Mouse (Mus musculus): ENCODE data around the gene Crim1. TPM values are rescaled to one million over a fixed set of nuclear protein-coding genes. Genes with fewer than 3 reads are reported as not detected.

Crim1 gene
- polyA plus RNA-seq, 1 experiment from 2014 or later, result 11.9 TPM

DNA sequence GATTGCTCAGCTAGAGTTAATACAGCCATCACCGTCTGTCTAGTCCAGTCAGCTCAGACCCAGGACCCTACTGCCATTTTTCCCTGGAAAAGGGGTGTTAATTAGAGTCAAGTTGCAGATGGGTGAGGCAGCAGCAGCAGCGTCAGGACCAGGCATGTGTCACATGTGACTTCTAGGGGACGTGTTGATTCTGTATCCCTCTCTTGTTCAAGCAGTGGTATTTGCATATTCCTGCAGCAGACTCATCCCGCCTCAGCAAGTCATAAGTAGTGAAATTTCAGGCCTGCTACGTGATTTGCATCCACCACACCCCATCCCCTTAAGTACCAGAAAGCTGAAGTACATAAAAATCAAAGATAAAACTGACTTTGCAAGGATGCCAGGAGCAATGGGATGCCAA lies 113.6 kb downstream of the Crim1 start:
- H3K4me2 ChIP-seq (ENCODE audit: low read length), result no peak overlapping the region
- no peak overlapping the region for H3K4me3 ChIP-seq (ENCODE audit: low read depth, low read length)
- 61% methylated on average over 5 of the region's 5 CpGs for WGBS
- no peak overlapping the region for H3K27ac ChIP-seq (ENCODE audit: low read length)
- ATAC-seq, result peak; percentile 27
- peaks cover 4% of the 10 kb centered on the region for H3K36me3 ChIP-seq (ENCODE audit: control insufficient read depth, insufficient read depth, low read length)
- H3K9me3 ChIP-seq (replicated peaks; ENCODE audit: control insufficient read depth, low read length, poor library complexity, severe bottlenecking), result no peaks in the 10 kb centered on the region
- H3K27me3 ChIP-seq (ENCODE audit: control insufficient read depth, insufficient read depth, low read depth, low read length), result no peaks in the 10 kb centered on the region
- no peak overlapping the region for H3K9ac ChIP-seq (ENCODE audit: low read depth, low read length)
- H3K4me1 ChIP-seq (ENCODE audit: control insufficient read depth, insufficient read depth, low read length), result no peaks in the 10 kb centered on the region

DNA sequence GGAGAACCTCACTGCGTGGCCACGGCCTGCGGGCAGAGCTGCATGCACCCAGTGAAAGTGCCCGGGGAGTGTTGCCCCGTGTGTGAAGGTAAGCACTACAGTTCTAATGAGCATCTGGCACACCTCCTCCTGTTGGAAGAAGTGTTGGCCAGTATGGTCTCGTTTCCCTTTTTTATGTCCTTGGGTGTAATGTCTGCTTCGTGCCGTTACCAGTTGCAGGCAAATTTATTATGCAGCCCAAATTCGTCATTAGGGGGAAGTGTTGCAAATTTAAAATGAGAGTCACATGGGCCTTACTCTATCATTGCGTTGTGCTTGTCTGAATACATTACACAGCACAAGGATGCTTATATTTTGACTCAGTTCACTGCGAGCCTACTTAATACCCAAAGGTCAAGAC lies 115.6 kb downstream of the Crim1 start:
- no peak overlapping the region for H3K4me3 ChIP-seq (ENCODE audit: low read depth, low read length)
- ATAC-seq, result no peak
- WGBS, result 91% methylated on average over 11 of the region's 11 CpGs

DNA sequence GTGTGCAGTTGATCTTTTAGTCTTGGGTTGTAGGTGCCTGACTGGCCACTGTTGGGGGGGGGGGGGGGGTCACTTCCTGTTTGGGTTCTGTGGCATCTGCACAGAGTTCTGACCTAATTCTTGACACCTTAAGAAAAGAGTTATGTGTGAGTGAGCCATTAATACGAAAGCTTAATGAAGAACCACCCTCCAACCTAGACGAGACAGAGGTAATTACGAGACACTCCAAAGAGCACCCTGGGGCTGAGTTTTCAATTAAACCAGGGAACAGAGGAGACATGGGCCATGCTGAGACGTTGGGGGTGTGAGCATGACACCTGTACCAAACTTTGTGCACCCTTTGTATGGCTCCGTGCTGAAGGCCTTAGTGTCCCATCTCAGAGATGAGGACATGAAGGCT lies 117.3 kb downstream of the Crim1 start:
- Histone ChIP-seq H3K4me2 (ENCODE audit: low read length) (no peak overlapping the region), H3K4me3 (ENCODE audit: low read depth, low read length) (no peak overlapping the region), H3K36me3 (ENCODE audit: control insufficient read depth, insufficient read depth, low read length) (peaks cover 4% of the 10 kb centered on the region), H3K27ac (ENCODE audit: low read length) (no peak overlapping the region), H3K4me1 (ENCODE audit: control insufficient read depth, insufficient read depth, low read length) (peaks cover 3% of the 10 kb centered on the region), H3K27me3 (ENCODE audit: control insufficient read depth, insufficient read depth, low read depth, low read length) (no peaks in the 10 kb centered on the region), H3K9ac (ENCODE audit: low read depth, low read length) (no peak overlapping the region), H3K9me3 (replicated peaks; ENCODE audit: control insufficient read depth, low read length, poor library complexity, severe bottlenecking) (no peaks in the 10 kb centered on the region)
- no peak for ATAC-seq
- WGBS, result 73% methylated on average over 5 of the region's 5 CpGs

More for the DNA sequence above, 115.6 kb downstream of the Crim1 start:
- Histone ChIP-seq H3K4me1 (ENCODE audit: control insufficient read depth, insufficient read depth, low read length) (no peaks in the 10 kb centered on the region), H3K9me3 (replicated peaks; ENCODE audit: control insufficient read depth, low read length, poor library complexity, severe bottlenecking) (no peaks in the 10 kb centered on the region), H3K27ac (ENCODE audit: low read length) (no peak overlapping the region), H3K36me3 (ENCODE audit: control insufficient read depth, insufficient read depth, low read length) (peaks cover 4% of the 10 kb centered on the region), H3K27me3 (ENCODE audit: control insufficient read depth, insufficient read depth, low read depth, low read length) (no peaks in the 10 kb centered on the region), H3K9ac (ENCODE audit: low read depth, low read length) (no peak overlapping the region), H3K4me2 (ENCODE audit: low read length) (no peak overlapping the region)

DNA sequence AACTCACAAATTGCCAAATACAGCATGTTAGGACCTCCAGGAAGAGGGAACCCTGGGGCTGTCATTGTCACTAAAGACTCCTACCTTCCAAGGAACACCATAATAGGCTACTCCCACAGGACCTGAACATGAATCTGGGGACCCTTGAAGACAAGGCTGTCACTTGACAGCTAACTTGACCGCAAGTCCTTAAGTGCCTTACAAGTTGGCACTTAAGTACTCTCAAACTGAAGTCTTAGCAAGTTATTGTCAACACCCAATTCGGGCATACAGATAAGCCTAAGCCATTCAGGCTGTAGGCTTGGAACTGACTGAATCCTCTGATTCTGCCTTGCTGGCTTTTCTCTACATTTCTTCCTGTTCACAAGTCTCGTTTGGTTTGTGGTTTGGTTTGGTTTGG lies 118.8 kb downstream of the Crim1 start:
- peaks cover 4% of the 10 kb centered on the region for H3K36me3 ChIP-seq (ENCODE audit: control insufficient read depth, insufficient read depth, low read length)
- H3K4me1 ChIP-seq (ENCODE audit: control insufficient read depth, insufficient read depth, low read length), result peaks cover 16% of the 10 kb centered on the region
- no peak overlapping the region for H3K9ac ChIP-seq (ENCODE audit: low read depth, low read length)
- no peak overlapping the region for H3K4me2 ChIP-seq (ENCODE audit: low read length)
- no peak overlapping the region for H3K27ac ChIP-seq (ENCODE audit: low read length)
- no peak overlapping the region for H3K4me3 ChIP-seq (ENCODE audit: low read depth, low read length)
- no peaks in the 10 kb centered on the region for H3K27me3 ChIP-seq (ENCODE audit: control insufficient read depth, insufficient read depth, low read depth, low read length)
- WGBS, result 75% methylated on average over 3 of the region's 3 CpGs
- no peak for ATAC-seq
- H3K9me3 ChIP-seq (replicated peaks; ENCODE audit: control insufficient read depth, low read length, poor library complexity, severe bottlenecking), result no peaks in the 10 kb centered on the region

DNA sequence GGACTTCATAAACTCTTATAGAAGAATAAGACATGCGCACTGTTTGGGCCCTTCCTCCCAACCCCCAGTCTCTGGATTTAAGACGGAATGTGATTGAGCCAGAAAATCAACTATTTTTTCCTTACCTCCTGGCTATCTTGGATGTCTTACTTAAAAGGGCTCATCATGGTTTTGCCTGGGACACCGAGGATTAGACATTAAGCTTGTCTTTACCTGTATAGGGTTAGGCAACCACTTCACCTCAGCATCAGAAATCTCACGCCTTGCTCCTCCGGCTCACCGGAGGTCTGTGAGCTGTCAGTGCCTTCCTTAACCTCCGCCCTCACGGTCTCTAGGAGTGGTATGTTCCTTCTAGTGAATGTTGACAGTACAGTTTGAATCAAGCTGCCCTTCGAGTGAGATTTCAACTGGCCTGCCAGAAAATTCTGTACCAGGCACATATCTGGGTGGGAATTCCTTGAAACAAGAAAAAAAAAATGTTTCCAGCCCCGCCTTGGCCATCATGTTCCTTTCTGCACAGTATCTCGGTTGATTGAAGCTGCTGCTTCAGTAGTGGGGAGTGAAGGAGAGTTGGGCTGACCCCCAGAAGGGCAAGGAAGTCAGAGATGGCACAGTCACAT lies 121.3 kb downstream of the Crim1 start:
- 85% methylated on average over 11 of the region's 11 CpGs for WGBS
- Histone ChIP-seq H3K27ac (ENCODE audit: low read length) (no peak overlapping the region), H3K9me3 (replicated peaks; ENCODE audit: control insufficient read depth, low read length, poor library complexity, severe bottlenecking) (no peaks in the 10 kb centered on the region), H3K9ac (ENCODE audit: low read depth, low read length) (no peak overlapping the region), H3K36me3 (ENCODE audit: control insufficient read depth, insufficient read depth, low read length) (no peaks in the 10 kb centered on the region), H3K4me2 (ENCODE audit: low read length) (no peak overlapping the region), H3K4me1 (ENCODE audit: control insufficient read depth, insufficient read depth, low read length) (peaks cover 16% of the 10 kb centered on the region), H3K4me3 (ENCODE audit: low read depth, low read length) (no peak overlapping the region), H3K27me3 (ENCODE audit: control insufficient read depth, insufficient read depth, low read depth, low read length) (no peaks in the 10 kb centered on the region)
- ATAC-seq, result no peak

DNA sequence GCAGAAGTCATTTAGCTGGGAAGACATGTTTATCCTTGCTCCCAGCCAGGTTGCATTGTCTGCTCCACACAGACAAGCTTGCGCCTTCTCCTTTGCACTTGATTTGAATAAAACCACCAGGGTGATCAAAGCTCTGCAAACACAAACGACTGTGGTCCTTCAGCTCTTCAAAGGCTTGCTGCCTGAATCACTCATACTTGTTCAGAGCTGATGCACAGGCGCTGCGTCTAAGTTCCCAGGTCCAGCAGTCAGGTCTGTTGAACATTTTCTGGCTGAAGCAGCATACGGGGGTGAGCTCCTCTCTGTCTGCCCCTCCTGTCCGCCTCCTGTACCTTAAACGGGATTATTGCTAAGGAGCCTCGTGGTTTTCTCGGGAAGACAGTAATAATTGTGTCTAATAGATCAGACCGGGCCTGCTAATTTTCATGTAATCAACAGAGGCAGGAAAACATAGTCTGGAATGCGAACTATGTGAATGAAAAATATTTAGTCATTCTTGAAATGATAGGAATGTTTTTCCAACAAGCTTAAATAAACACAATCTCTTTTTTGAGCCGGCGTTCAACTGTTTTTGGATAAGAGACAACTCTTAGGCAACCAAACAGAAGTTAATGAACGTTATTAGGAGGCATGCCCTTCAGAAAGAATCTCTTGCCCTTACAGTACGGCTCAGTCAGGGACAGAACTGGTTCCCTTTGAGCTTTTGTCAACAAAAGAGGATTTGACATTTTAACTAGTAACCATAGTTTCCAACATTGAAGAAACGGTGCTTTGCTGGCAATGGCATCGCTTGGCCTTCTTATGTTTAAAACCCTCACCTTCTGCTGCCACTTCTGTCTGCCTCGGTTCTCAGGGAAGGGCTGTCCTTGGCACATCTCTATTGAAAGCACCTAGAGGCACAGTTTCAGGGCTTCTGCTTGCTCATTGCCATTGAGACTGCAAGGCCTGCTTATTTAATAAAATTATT lies 122.6 kb downstream of the Crim1 start:
- WGBS, result 36% methylated on average over 18 of the region's 18 CpGs
- H3K27me3 ChIP-seq (ENCODE audit: control insufficient read depth, insufficient read depth, low read depth, low read length), result no peaks in the 10 kb centered on the region
- H3K27ac ChIP-seq (ENCODE audit: low read length), result no peak overlapping the region

DNA sequence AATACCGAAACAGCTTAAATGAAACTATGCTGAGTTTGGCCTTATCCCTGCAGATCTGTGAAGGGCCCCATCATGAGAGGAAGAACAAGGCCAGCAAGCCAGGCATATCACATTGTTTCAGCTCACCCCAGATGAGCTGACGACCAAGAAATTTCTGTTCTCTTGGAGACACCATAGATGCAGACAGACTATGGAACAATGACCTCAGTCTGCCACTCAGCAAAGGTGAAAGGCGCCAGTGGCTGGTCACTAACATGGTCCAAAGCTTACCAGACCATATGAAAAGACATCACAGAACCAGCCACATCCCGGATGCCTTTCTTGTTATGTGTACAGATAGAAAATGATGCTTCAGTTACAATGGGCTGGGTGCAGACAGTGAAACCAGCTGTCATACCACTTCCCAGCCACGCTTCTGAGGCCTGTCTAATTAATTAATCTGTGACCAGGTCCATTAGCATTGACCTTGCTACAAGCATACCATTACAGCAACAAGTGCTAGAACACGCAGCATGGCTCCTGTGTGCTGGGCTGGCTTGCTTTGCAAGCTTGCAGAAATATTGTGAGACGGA lies 125.8 kb downstream of the Crim1 start:
- Histone ChIP-seq H3K27ac (ENCODE audit: low read length) (no peak overlapping the region), H3K9me3 (replicated peaks; ENCODE audit: control insufficient read depth, low read length, poor library complexity, severe bottlenecking) (no peaks in the 10 kb centered on the region), H3K4me3 (ENCODE audit: low read depth, low read length) (no peak overlapping the region), H3K36me3 (ENCODE audit: control insufficient read depth, insufficient read depth, low read length) (no peaks in the 10 kb centered on the region), H3K4me1 (ENCODE audit: control insufficient read depth, insufficient read depth, low read length) (peaks cover 16% of the 10 kb centered on the region), H3K4me2 (ENCODE audit: low read length) (no peak overlapping the region), H3K9ac (ENCODE audit: low read depth, low read length) (no peak overlapping the region), H3K27me3 (ENCODE audit: control insufficient read depth, insufficient read depth, low read depth, low read length) (no peaks in the 10 kb centered on the region)
- no peak for ATAC-seq
- WGBS, result 66% methylated on average over 7 of the region's 7 CpGs

More for the DNA sequence above, 122.6 kb downstream of the Crim1 start:
- peak; percentile 36; the same call in 1 of the 2 replicates for ATAC-seq
- no peak overlapping the region for H3K4me2 ChIP-seq (ENCODE audit: low read length)
- H3K36me3 ChIP-seq (ENCODE audit: control insufficient read depth, insufficient read depth, low read length), result no peaks in the 10 kb centered on the region
- no peaks in the 10 kb centered on the region for H3K9me3 ChIP-seq (replicated peaks; ENCODE audit: control insufficient read depth, low read length, poor library complexity, severe bottlenecking)
- H3K9ac ChIP-seq (ENCODE audit: low read depth, low read length), result no peak overlapping the region
- H3K4me3 ChIP-seq (ENCODE audit: low read depth, low read length), result no peak overlapping the region
- H3K4me1 ChIP-seq (ENCODE audit: control insufficient read depth, insufficient read depth, low read length), result peaks cover 16% of the 10 kb centered on the region

DNA sequence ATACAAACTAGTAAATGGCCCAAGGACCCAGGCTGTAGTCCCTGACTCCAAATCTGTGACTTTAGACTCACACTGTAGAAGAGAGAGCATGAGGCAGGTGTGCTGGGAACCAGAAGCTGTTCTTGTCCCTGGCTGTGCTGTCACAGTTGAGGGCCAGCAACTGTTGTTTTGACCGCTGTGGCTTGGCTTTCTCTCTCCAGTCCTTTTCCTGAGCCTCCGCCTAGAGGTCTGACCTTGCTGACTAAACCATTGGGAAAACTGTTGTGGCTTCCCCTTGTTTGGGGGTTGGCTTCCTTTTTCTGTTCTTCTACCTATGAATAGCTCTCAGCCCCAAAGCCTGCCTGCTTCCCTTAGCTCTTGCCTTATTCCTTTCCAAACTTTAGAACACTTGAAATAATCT lies 126.3 kb downstream of the Crim1 start:
- Histone ChIP-seq H3K27me3 (ENCODE audit: control insufficient read depth, insufficient read depth, low read depth, low read length) (no peaks in the 10 kb centered on the region), H3K9ac (ENCODE audit: low read depth, low read length) (no peak overlapping the region), H3K4me1 (ENCODE audit: control insufficient read depth, insufficient read depth, low read length) (peaks cover 16% of the 10 kb centered on the region), H3K4me3 (ENCODE audit: low read depth, low read length) (no peak overlapping the region), H3K27ac (ENCODE audit: low read length) (no peak overlapping the region), H3K36me3 (ENCODE audit: control insufficient read depth, insufficient read depth, low read length) (no peaks in the 10 kb centered on the region), H3K9me3 (replicated peaks; ENCODE audit: control insufficient read depth, low read length, poor library complexity, severe bottlenecking) (no peaks in the 10 kb centered on the region), H3K4me2 (ENCODE audit: low read length) (no peak overlapping the region)
- ATAC-seq, result no peak
- WGBS, result 80% methylated on average over 2 of the region's 2 CpGs

DNA sequence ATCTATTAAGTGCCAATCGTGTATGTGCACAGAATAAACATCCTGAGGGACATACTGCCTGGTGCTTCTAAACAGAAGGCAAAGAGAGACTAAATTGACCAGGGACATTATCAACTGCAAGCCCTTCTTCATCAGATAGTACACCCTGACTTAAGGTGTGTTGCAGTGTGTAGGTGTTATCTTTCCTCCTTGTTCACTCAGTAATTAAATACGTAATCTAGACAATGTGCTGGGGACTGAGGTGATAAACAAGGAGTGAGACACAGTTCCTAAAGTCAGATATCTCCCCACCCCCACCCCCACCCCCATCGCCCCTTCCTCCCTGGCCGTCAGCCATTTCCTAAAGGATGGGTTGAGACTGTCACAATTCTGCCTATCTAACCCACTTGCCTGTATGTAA lies 127.1 kb downstream of the Crim1 start:
- Histone ChIP-seq H3K36me3 (ENCODE audit: control insufficient read depth, insufficient read depth, low read length) (no peaks in the 10 kb centered on the region), H3K9me3 (replicated peaks; ENCODE audit: control insufficient read depth, low read length, poor library complexity, severe bottlenecking) (no peaks in the 10 kb centered on the region), H3K4me3 (ENCODE audit: low read depth, low read length) (no peak overlapping the region), H3K27ac (ENCODE audit: low read length) (no peak overlapping the region), H3K9ac (ENCODE audit: low read depth, low read length) (no peak overlapping the region), H3K4me1 (ENCODE audit: control insufficient read depth, insufficient read depth, low read length) (peaks cover 15% of the 10 kb centered on the region), H3K4me2 (ENCODE audit: low read length) (no peak overlapping the region), H3K27me3 (ENCODE audit: control insufficient read depth, insufficient read depth, low read depth, low read length) (no peaks in the 10 kb centered on the region)
- ATAC-seq, result no peak
- 90% methylated on average over 4 of the region's 4 CpGs for WGBS
